Mouse (Mus musculus) forebrain, postnatal 0 days (tissue): ENCODE measurements around the gene Gpr83. TPM values are rescaled to one million over a fixed set of nuclear protein-coding genes. Genes with fewer than 3 reads are reported as not detected.

ENCODE experiments used
- ATAC-seq: fragments of 200-750 bp; cut with Nextera tagmentation; 2 replicates; pipeline ENCODE4 v1.8.0; 2017; ENCODE audit warnings: mild to moderate bottlenecking, moderate library complexity
- DNase-seq: peaks from one replicate; pipeline ENCODE4 v3.0.0-alpha.2; 2015
- H3K27ac ChIP-seq: fragments of 300-500 bp; sonication (generic); 2 replicates; pipeline ENCODE4 v1.5.1; 2014; ENCODE audit warnings: low read depth, mild to moderate bottlenecking, antibody characterized with exemption, low read length, moderate library complexity, mixed read lengths
- H3K27me3 ChIP-seq: fragments of 300-500 bp; sonication (generic); 2 replicates; pipeline ENCODE4 v1.6.1; 2014; ENCODE audit warnings: mild to moderate bottlenecking, low read length, mixed read lengths; ENCODE audit not compliant: insufficient read depth
- H3K36me3 ChIP-seq: fragments of 300-500 bp; sonication (generic); 2 replicates; pipeline ENCODE4 v1.6.1; 2014; ENCODE audit warnings: mild to moderate bottlenecking, moderate library complexity; ENCODE audit not compliant: insufficient read depth
- H3K4me1 ChIP-seq: fragments of 300-500 bp; sonication (generic); 2 replicates; pipeline ENCODE4 v1.6.1; 2014; ENCODE audit warnings: antibody characterized with exemption; ENCODE audit not compliant: insufficient read depth
- H3K4me2 ChIP-seq: fragments of 300-500 bp; sonication (generic); 2 replicates; pipeline ENCODE4 v1.6.1; 2014; ENCODE audit warnings: low read depth, mild to moderate bottlenecking, moderate library complexity
- H3K4me3 ChIP-seq: fragments of 300-500 bp; sonication (generic); 2 replicates; pipeline ENCODE4 v1.5.1; 2014; ENCODE audit warnings: low read depth, low read length, mixed read lengths
- H3K9ac ChIP-seq: fragments of 300-500 bp; sonication (generic); 2 replicates; pipeline ENCODE4 v1.6.1; 2014; ENCODE audit warnings: mild to moderate bottlenecking
- H3K9me3 ChIP-seq: fragments of 300-500 bp; sonication (generic); 2 replicates; pipeline ENCODE4 v1.6.1; 2016; ENCODE audit warnings: low read length
- CTCF ChIP-seq: sonication (generic); IDR thresholded peaks from 2 replicates; pipeline ENCODE4 v1.5.1; 2016; ENCODE audit warnings: antibody characterized with exemption, control low read depth, low read depth
- WGBS: fragments of 180-500 bp; shearing (Covaris S2); extraction: QIAGEN DNeasy Blood & Tissue Kit; methylation state at CpG from one replicate; pipeline ENCODE4 v1.1.7; 2014; 5-methylcytosine and 5-hydroxymethylcytosine counted together
- polyA plus RNA-seq: library from polyadenylated mRNA; unstranded; fragments of >200 nt; fragmentation: Nextera tagmentation; extraction: Ambion mirVana; gene quantifications from 2 replicates; pipeline ENCODE4 v1.2.1, GENCODE M21; 2015
- total RNA-seq: library from RNA; depleted of rRNA; stranded (reverse); fragments of >200 nt; gene quantifications from 2 replicates; pipeline ENCODE4 v1.2.3, GENCODE M21; 2014

Gpr83 gene
- total and polyA plus RNA-seq, 2 experiments from 2014 or later: 2.7 to 4.0 TPM

GRCm38 (mm10) chr9:14894628-14895027 is 34.6 kb downstream of the Gpr83 start:
- Histone ChIP-seq H3K9ac (no peak overlapping the region), H3K9me3 (no peaks in the 10 kb centered on the region), H3K36me3 (no peaks in the 10 kb centered on the region), H3K27ac (peak overlapping the region; percentile 50; the same call in 1 of the 2 replicates), H3K4me3 (no peak overlapping the region), H3K4me1 (no peaks in the 10 kb centered on the region), H3K27me3 (no peaks in the 10 kb centered on the region), H3K4me2 (no peak overlapping the region)
- ATAC-seq (no peak), DNase-seq (no peak)
- 89% methylated on average over 3 of the region's 3 CpGs for WGBS
- TF ChIP-seq CTCF: peak; percentile 41

GRCm38 (mm10) chr9:14895237-14895835 is 35.3 kb downstream of the Gpr83 start:
- Histone ChIP-seq H3K27ac (peak overlapping the region; percentile 50; the same call in 1 of the 2 replicates), H3K4me2 (no peak overlapping the region), H3K9ac (no peak overlapping the region), H3K27me3 (no peaks in the 10 kb centered on the region), H3K36me3 (no peaks in the 10 kb centered on the region), H3K4me3 (no peak overlapping the region), H3K9me3 (no peaks in the 10 kb centered on the region), H3K4me1 (no peaks in the 10 kb centered on the region)
- DNase-seq (no peak), ATAC-seq (peak; percentile 88)
- TF ChIP-seq CTCF: no peak
- 48% methylated on average over 7 of the region's 7 CpGs for WGBS

- no peaks in the 10 kb centered on the region for H3K9me3 ChIP-seq
- no peak overlapping the region for H3K4me3 ChIP-seq
- no peak for TF ChIP-seq CTCF
- no peaks in the 10 kb centered on the region for H3K36me3 ChIP-seq
- H3K4me1 ChIP-seq: no peaks in the 10 kb centered on the region
- no peak overlapping the region for H3K9ac ChIP-seq
- DNase-seq: no peak
- no peak for ATAC-seq
- no peaks in the 10 kb centered on the region for H3K27me3 ChIP-seq
- H3K27ac ChIP-seq: no peak overlapping the region
- 46% methylated on average over 3 of the region's 3 CpGs for WGBS
- no peak overlapping the region for H3K4me2 ChIP-seq
These were observed 37.1 kb downstream of the Gpr83 start for GRCm38 (mm10) chr9:14897102-14897501.

GRCm38 (mm10) chr9:14901757-14902156 is 41.7 kb downstream of the Gpr83 start:
- no peak for DNase-seq
- H3K36me3 ChIP-seq: no peaks in the 10 kb centered on the region

GRCm38 (mm10) chr9:14902416-14902815 is 42.4 kb downstream of the Gpr83 start:
- Histone ChIP-seq H3K4me3 (no peak overlapping the region), H3K9ac (no peak overlapping the region), H3K27me3 (no peaks in the 10 kb centered on the region), H3K9me3 (no peaks in the 10 kb centered on the region), H3K36me3 (no peaks in the 10 kb centered on the region), H3K27ac (no peak overlapping the region), H3K4me1 (no peaks in the 10 kb centered on the region), H3K4me2 (no peak overlapping the region)
- ATAC-seq (no peak), DNase-seq (no peak)
- TF ChIP-seq CTCF: no peak
- 100% methylated on average over 2 of the region's 2 CpGs for WGBS

More at GRCm38 (mm10) chr9:14901757-14902156, 41.7 kb downstream of the Gpr83 start:
- H3K4me2 ChIP-seq: no peak overlapping the region
- H3K9me3 ChIP-seq: no peaks in the 10 kb centered on the region
- H3K4me1 ChIP-seq: no peaks in the 10 kb centered on the region
- H3K4me3 ChIP-seq: no peak overlapping the region
- H3K27me3 ChIP-seq: no peaks in the 10 kb centered on the region
- WGBS: 86% methylated on average over 7 of the region's 7 CpGs
- no peak overlapping the region for H3K27ac ChIP-seq
- no peak for ATAC-seq
- TF ChIP-seq CTCF: no peak
- no peak overlapping the region for H3K9ac ChIP-seq

GRCm38 (mm10) chr9:14903006-14903405 is 43.0 kb downstream of the Gpr83 start:
- Histone ChIP-seq H3K4me3 (no peak overlapping the region), H3K9me3 (no peaks in the 10 kb centered on the region), H3K4me2 (no peak overlapping the region), H3K9ac (no peak overlapping the region), H3K36me3 (no peaks in the 10 kb centered on the region), H3K27me3 (no peaks in the 10 kb centered on the region), H3K4me1 (no peaks in the 10 kb centered on the region), H3K27ac (no peak overlapping the region)
- ATAC-seq (no peak), DNase-seq (no peak)
- TF ChIP-seq CTCF: no peak
- 90% methylated on average over 3 of the region's 3 CpGs for WGBS

- ATAC-seq (no peak), DNase-seq (no peak)
- H3K27ac ChIP-seq: no peak within 1 kb of the TSS
- TF ChIP-seq CTCF: no peak
- no peaks in the 10 kb centered on the region for H3K9me3 ChIP-seq
- no peaks in the 10 kb centered on the region for H3K27me3 ChIP-seq
- 36% methylated on average over 11 of the region's 11 CpGs for WGBS
- H3K4me2 ChIP-seq: no peak within 1 kb of the TSS
- no peak within 1 kb of the TSS for H3K4me3 ChIP-seq
- H3K9ac ChIP-seq: no peak within 1 kb of the TSS
- no peaks in the 10 kb centered on the region for H3K4me1 ChIP-seq
- no peaks in the 10 kb centered on the region for H3K36me3 ChIP-seq
These were observed 43.8 kb downstream of the Gpr83 start, which contains the start of gene Izumo1r for GRCm38 (mm10) chr9:14903581-14904378. Gene Izumo1r (minus strand): TSS chr9:14903949.
